10 mouse cellular contexts compared by ENCODE assay signal in genomic region chr5:131829248-131829647, GRCm38 (mm10).
A peak's percentile ranks its signal among the peaks of the same experiment; 100 is the strongest.
DNase-seq lines count a peak whose midpoint lies in the region; ATAC-seq and TF ChIP-seq lines count a peak whose summit lies in the region.
"Had no signal": no experiment of that assay in that cellular context is flagged by ENCODE, and none has a peak within 500 bp of the region (broad histone marks: within the 10 kb centered on the region; RNA-seq: fewer than 3 reads in every experiment).

No protein-coding gene starts in this region.

- DNase-seq in embryo, embryonic 10 days (ENCODE audit: low spot score) = peak; percentile 49
- DNase-seq in embryo, embryonic 11 days = no peak
- peak; percentile 38 for DNase-seq in 3134 (ENCODE audit: extremely low read depth, insufficient read length, low spot score)
- peak; percentile 64 for DNase-seq in lung, postnatal 0 days (ENCODE audit: low spot score)
- no peak for DNase-seq in spleen, adult 18-20 months
- no peak for DNase-seq in layer of hippocampus, postnatal 10 days (ENCODE audit: low spot score in 2 of 2)
- DNase-seq: cerebellum, adult 9-11 months; liver, embryonic 13.5 days had no signal

- no peak overlapping the region for H3K9ac ChIP-seq in lung, postnatal 0 days (replicated peaks; ENCODE audit: low read depth)
- H3K9ac ChIP-seq in midbrain, embryonic 16.5 days (ENCODE audit: low read depth, low read length) = no peak overlapping the region
- H3K9ac ChIP-seq: liver, embryonic 13.5 days had no signal

- peaks cover 4% of the 10 kb centered on the region; the same call in 1 of the 2 replicates for H3K4me1 ChIP-seq in lung, postnatal 0 days (ENCODE audit: insufficient read depth, low read depth, low read length)
- H3K4me1 ChIP-seq in midbrain, embryonic 16.5 days (ENCODE audit: control insufficient read depth, insufficient read depth, low read length) = peaks cover 20% of the 10 kb centered on the region
- H3K4me1 ChIP-seq: liver, embryonic 13.5 days had no signal

- 37% methylated on average over 3 of the region's 3 CpGs for WGBS in lung, postnatal 0 days
- WGBS in midbrain, embryonic 16.5 days = 58% methylated on average over 3 of the region's 3 CpGs

- H3K9me3 ChIP-seq in lung, postnatal 0 days (ENCODE audit: low read length) = no peaks in the 10 kb centered on the region
- H3K9me3 ChIP-seq in midbrain, embryonic 16.5 days (replicated peaks; ENCODE audit: control insufficient read depth, low read length, poor library complexity, severe bottlenecking) = no peaks in the 10 kb centered on the region
- H3K9me3 ChIP-seq: liver, embryonic 13.5 days had no signal

- no peak for TF ChIP-seq CTCF in lung, postnatal 0 days (IDR thresholded peaks at IDR 0.05)

- H3K27ac ChIP-seq in lung, postnatal 0 days (ENCODE audit: low read length) = no peak overlapping the region
- no peak overlapping the region for H3K27ac ChIP-seq in midbrain, embryonic 16.5 days (ENCODE audit: low read length)
- H3K27ac ChIP-seq: liver, embryonic 13.5 days had no signal

- H3K36me3 ChIP-seq in lung, postnatal 0 days (ENCODE audit: insufficient read depth, low read length) = no peaks in the 10 kb centered on the region
- H3K36me3 ChIP-seq in midbrain, embryonic 16.5 days (ENCODE audit: control insufficient read depth, insufficient read depth, low read length) = no peaks in the 10 kb centered on the region
- H3K36me3 ChIP-seq: liver, embryonic 13.5 days had no signal

- no peak for TF ChIP-seq EP300 in lung, postnatal 0 days (IDR thresholded peaks at IDR 0.05)

- ATAC-seq in granulocyte monocyte progenitor cell, adult 5-6 weeks (replicated peaks; ENCODE audit: poor library complexity, severe bottlenecking) = peak; percentile 66; the same call in 1 of the 2 replicates
- ATAC-seq in lung, postnatal 0 days = peak; percentile 43
- no peak for ATAC-seq in midbrain, embryonic 16.5 days

- no peak overlapping the region for H3K4me3 ChIP-seq in lung, postnatal 0 days (ENCODE audit: low read depth, low read length)
- no peak overlapping the region for H3K4me3 ChIP-seq in midbrain, embryonic 16.5 days (ENCODE audit: low read depth, low read length)
- H3K4me3 ChIP-seq: liver, embryonic 13.5 days had no signal

- no peaks in the 10 kb centered on the region for H3K27me3 ChIP-seq in lung, postnatal 0 days (replicated peaks; ENCODE audit: insufficient read depth, low read length)
- no peaks in the 10 kb centered on the region for H3K27me3 ChIP-seq in midbrain, embryonic 16.5 days (ENCODE audit: control insufficient read depth, insufficient read depth, low read depth, low read length)
- H3K27me3 ChIP-seq: liver, embryonic 13.5 days had no signal

- H3K4me2 ChIP-seq in lung, postnatal 0 days (replicated peaks; ENCODE audit: low read depth, low read length) = no peak overlapping the region
- H3K4me2 ChIP-seq in midbrain, embryonic 16.5 days (ENCODE audit: low read length) = no peak overlapping the region
- H3K4me2 ChIP-seq: liver, embryonic 13.5 days had no signal

Comparison
In these comparisons a context has a peak if more than half of its experiments do, and no peak if none do; other contexts are left out.
1. DNase-seq: peak in embryo, embryonic 10 days (single experiment), 3134 (single experiment) and lung, postnatal 0 days (single experiment); none in embryo, embryonic 11 days (single experiment), spleen, adult 18-20 months (0 of 2) and layer of hippocampus, postnatal 10 days (0 of 2).